Mouse (Mus musculus) retina, postnatal 7 days (tissue): ENCODE data around the gene Casc4.
A peak's percentile ranks its signal among the peaks of the same experiment; 100 is the strongest.

Source experiments
- DNase-seq: peaks from one replicate; pipeline ENCODE4 v3.0.0-alpha.2; 2012; ENCODE audit warnings: low read depth, low spot score

Gene Casc4

GRCm38 (mm10) chr2:121866632-121867050 lies at the start of gene Casc4:
Gene Casc4 (plus strand): TSS chr2:121866970.
- peak; percentile 93 for DNase-seq

- DNase-seq: no peak
These were observed 45.0 kb upstream of the Casc4 start for GRCm38 (mm10) chr2:121821787-121822186.

- DNase-seq: no peak
These were observed 42.1 kb upstream of the Casc4 start for GRCm38 (mm10) chr2:121824653-121825052.

- no peak for DNase-seq
These were observed 40.6 kb upstream of the Casc4 start for GRCm38 (mm10) chr2:121826189-121826588.

GRCm38 (mm10) chr2:121828411-121828810 lies 38.4 kb upstream of the Casc4 start:
- DNase-seq: no peak

GRCm38 (mm10) chr2:121832484-121832894 lies 34.3 kb upstream of the Casc4 start:
- DNase-seq: peak; percentile 68

- no peak for DNase-seq
These were observed 31.8 kb upstream of the Casc4 start for GRCm38 (mm10) chr2:121834926-121835325.

GRCm38 (mm10) chr2:121841453-121841852 lies 25.3 kb upstream of the Casc4 start:
- no peak for DNase-seq

GRCm38 (mm10) chr2:121842249-121842648 lies 24.5 kb upstream of the Casc4 start:
- DNase-seq: no peak

GRCm38 (mm10) chr2:121846050-121846449 lies 20.7 kb upstream of the Casc4 start:
- DNase-seq: no peak

GRCm38 (mm10) chr2:121852045-121852444 lies 14.7 kb upstream of the Casc4 start:
- DNase-seq: no peak

- DNase-seq: no peak
These were observed 12.8 kb upstream of the Casc4 start for GRCm38 (mm10) chr2:121853974-121854373.

GRCm38 (mm10) chr2:121859380-121859980 lies 7.3 kb upstream of the Casc4 start:
- DNase-seq: no peak

- no peak for DNase-seq
These were observed 634 bp upstream of the Casc4 start for GRCm38 (mm10) chr2:121866071-121866601.

- DNase-seq: peak; percentile 33
These were observed 520 bp downstream of the Casc4 start for GRCm38 (mm10) chr2:121867051-121867928.

- no peak for DNase-seq
These were observed 12.7 kb downstream of the Casc4 start for GRCm38 (mm10) chr2:121879506-121879905.

- DNase-seq: no peak
These were observed 18.8 kb downstream of the Casc4 start for GRCm38 (mm10) chr2:121885509-121886106.

- no peak for DNase-seq
These were observed 19.6 kb downstream of the Casc4 start for GRCm38 (mm10) chr2:121886406-121886805.

GRCm38 (mm10) chr2:121888720-121889497 lies 22.1 kb downstream of the Casc4 start:
- DNase-seq: no peak

- DNase-seq: no peak
These were observed 28.5 kb downstream of the Casc4 start for GRCm38 (mm10) chr2:121895261-121895660.

- no peak for DNase-seq
These were observed 30.1 kb downstream of the Casc4 start for GRCm38 (mm10) chr2:121896825-121897224.
